Mouse (Mus musculus): ENCODE data around the gene Cmah. TPM values are rescaled to one million over a fixed set of nuclear protein-coding genes. Genes with fewer than 3 reads are reported as not detected.

Cmah gene
- total and polyA plus RNA-seq, 3 experiments = 1.4 to 2.2 TPM; not detected in 1

- Histone ChIP-seq H3K9ac (ENCODE audit: control insufficient read depth, low read depth, low read length, poor library complexity, severe bottlenecking) (no peak overlapping the region), H3K79me2 (ENCODE audit: control insufficient read depth, insufficient read depth, low read length, poor library complexity) (no peaks in the 10 kb centered on the region), H3K27ac (ENCODE audit: control insufficient read depth, low read depth, low read length) (no peak overlapping the region), H3K4me1 (ENCODE audit: control insufficient read depth in 1 of 2, insufficient read depth in 2 of 2, low read length in 2 of 2) (peaks cover 4% of the 10 kb centered on the region in 2 experiments), H3K4me3 (ENCODE audit: control insufficient read depth in 1 of 2, insufficient read depth in 1 of 2, low read depth in 2 of 2, low read length in 2 of 2) (no peak overlapping the region), H3K36me3 (ENCODE audit: control insufficient read depth in 1 of 2, insufficient read depth in 2 of 2, low read length in 2 of 2) (peaks cover 0 to 7% of the 10 kb centered on the region in 2 experiments; a peak in 2 of 4 replicates), H3K27me3 (ENCODE audit: control insufficient read depth in 1 of 2, insufficient read depth in 2 of 2, low read length in 2 of 2) (no peaks in the 10 kb centered on the region), H3K9me3 (replicated peaks; ENCODE audit: insufficient read depth, low read length) (no peaks in the 10 kb centered on the region)
- peak; percentile 77 for DNase-seq (ENCODE audit: low read depth, low spot score)
- TF ChIP-seq MAFK (IDR thresholded peaks at IDR 0.05; ENCODE audit: borderline replicate concordance, low read depth, low read length) (no peak), ELF1 (IDR thresholded peaks at IDR 0.05; ENCODE audit: low read depth, low read length) (no peak), NELFE (IDR thresholded peaks at IDR 0.05; ENCODE audit: low read depth, low read length) (no peak), ZC3H11A (IDR thresholded peaks at IDR 0.05; ENCODE audit: low read depth, low read length) (peak; percentile 91), TBP (IDR thresholded peaks at IDR 0.05; ENCODE audit: low read depth, low read length) (no peak), ETS1 (IDR thresholded peaks at IDR 0.05; ENCODE audit: low read depth, low read length) (no peak), SMC3 (IDR thresholded peaks at IDR 0.05; ENCODE audit: low read depth, low read length) (peak; percentile 91), UBTF (IDR thresholded peaks at IDR 0.05; ENCODE audit: borderline replicate concordance, insufficient read depth, low read depth, low read length) (no peak), USF2 (IDR thresholded peaks at IDR 0.05; ENCODE audit: borderline replicate concordance in 1 of 2, insufficient read depth in 1 of 2, low read depth in 1 of 2, low read length in 2 of 2) (no peak), ZNF384 (IDR thresholded peaks at IDR 0.05; ENCODE audit: low read depth, low read length) (no peak), MAZ (IDR thresholded peaks at IDR 0.05; ENCODE audit: low read depth, low read length) (no peak), HCFC1 (IDR thresholded peaks at IDR 0.05; ENCODE audit: low read depth, low read length) (no peak), CHD2 (IDR thresholded peaks at IDR 0.05; ENCODE audit: low read length) (no peak), RAD21 (IDR thresholded peaks at IDR 0.05; ENCODE audit: low read depth, low read length) (peak; percentile 99), CTCF (IDR thresholded peaks at IDR 0.05 in 2 of 3, conservative IDR thresholded peaks at IDR 0.05 in 1 of 3; ENCODE audit: control insufficient read depth in 1 of 3, insufficient read depth in 1 of 3, low read depth in 2 of 3, low read length in 3 of 3, poor library complexity in 1 of 3, severe bottlenecking in 1 of 3) (peak; percentile 76 to 99 (median 97)), SIN3A (IDR thresholded peaks at IDR 0.05; ENCODE audit: low read length) (no peak), E2F4 (IDR thresholded peaks at IDR 0.05; ENCODE audit: borderline replicate concordance, low read depth, low read length) (no peak), TAL1 (IDR thresholded peaks at IDR 0.05; ENCODE audit: low read length) (no peak), MAX (IDR thresholded peaks at IDR 0.05; ENCODE audit: low read length) (no peak), ZMIZ1 (IDR thresholded peaks at IDR 0.05; ENCODE audit: low read depth, low read length) (no peak), MXI1 (IDR thresholded peaks at IDR 0.05; ENCODE audit: low read depth, low read length) (no peak), KAT2A (conservative IDR thresholded peaks at IDR 0.05; ENCODE audit: low read depth, low read length) (no peak)
Observed at GRCm38 (mm10) chr13:24481615-24482295, 154.6 kb downstream of the Cmah start.
